Mouse (Mus musculus) liver, embryonic 14.5 days (tissue): ENCODE measurements at regions not wholly inside any gene's neighbourhood (a gene's known extent, or its start where the extent isn't known, plus 50 kb on each side); places are given as distances from the start of the nearest gene placed in this dataset.

Source experiments
- CTCF ChIP-seq: IDR thresholded peaks from 2 replicates; pipeline ENCODE4 v1.5.1; 2016; ENCODE audit warnings: antibody characterized with exemption, low read depth, control low read depth
- EP300 ChIP-seq: IDR thresholded peaks from 2 replicates; pipeline ENCODE4 v1.6.1; 2016; ENCODE audit warnings: antibody characterized with exemption, low read depth

DNA sequence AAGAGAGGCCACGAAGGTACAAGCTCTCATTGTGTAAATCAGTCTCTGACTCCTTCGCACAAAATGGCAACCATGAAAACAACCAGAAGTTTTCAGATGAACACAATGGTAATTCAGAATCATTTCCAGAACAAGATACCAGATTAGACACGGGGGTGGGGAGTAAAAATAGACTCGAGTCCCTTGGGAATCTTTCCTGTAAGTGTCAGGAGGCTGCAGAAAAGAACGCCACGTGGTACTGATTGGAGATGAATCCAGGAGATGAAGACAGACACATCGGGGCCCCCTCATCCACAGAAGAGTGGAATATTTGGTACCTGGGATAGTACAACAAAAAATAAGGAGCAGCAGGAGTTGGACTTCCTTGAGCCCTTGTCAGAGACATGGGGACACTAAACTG, 51.1 kb upstream of the Ppp1r12a start:
- TF ChIP-seq EP300 (no peak), CTCF (no peak)
